18 mouse cellular contexts compared by ENCODE assay signal in the genomic region with DNA sequence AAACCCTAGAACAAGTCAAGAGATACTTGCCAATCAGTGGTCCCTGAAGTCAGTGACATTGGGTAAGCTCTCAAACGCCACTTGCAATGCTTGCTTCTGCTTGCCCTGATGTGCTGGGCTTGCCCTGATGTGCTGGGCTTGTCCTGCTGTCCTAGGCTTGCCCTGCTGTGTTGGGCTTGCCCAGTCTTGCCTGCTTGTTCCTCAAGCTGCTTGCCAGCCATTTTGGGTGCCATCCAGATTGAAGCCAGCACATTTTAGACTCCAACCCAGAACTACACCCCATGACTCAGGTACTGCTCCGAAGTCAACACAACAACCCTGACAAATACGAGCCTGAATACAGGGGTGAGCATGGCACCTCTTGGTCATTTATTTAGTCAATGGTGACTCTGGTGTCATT. TPM values are rescaled to one million over a fixed set of nuclear protein-coding genes. Genes with fewer than 3 reads are reported as not detected.
"Had no signal": no experiment of that assay in that cellular context is flagged by ENCODE, and none has a peak within 500 bp of the region (broad histone marks: within the 10 kb centered on the region; RNA-seq: fewer than 3 reads in every experiment).

No protein-coding gene starts in this region.

- H3K4me3 ChIP-seq: kidney, embryonic 15.5 days; limb, embryonic 12.5 days; liver, embryonic 13.5 days; midbrain, embryonic 13.5 days had no signal

- H3K4me1 ChIP-seq: midbrain, embryonic 13.5 days had no signal

- DNase-seq: kidney, adult 2 months; layer of hippocampus, postnatal 36 days; liver; liver, embryonic 13.5 days; liver, postnatal 0 days; right cerebral cortex, postnatal 25 days; thymus, adult 18-20 months; thymus, postnatal 14 days had no signal

RNA-seq across cellular contexts. Expression of gene Pcare, which starts 10.5 kb away (rescaled TPM):
- total RNA-seq: megakaryocyte progenitor cell, adult 5-6 weeks had no signal
- polyA plus RNA-seq: kidney, adult 2 months; kidney, embryonic 15.5 days; large intestine, adult 2 months; limb, embryonic 12.5 days; liver, postnatal 0 days; lung, postnatal 0 days; midbrain, embryonic 13.5 days; midbrain, postnatal 0 days; neural tube, embryonic 14.5 days; small intestine, adult 2 months; stomach, embryonic 16.5 days had no signal
